Mouse (Mus musculus): Measurements from ENCODE around the gene Slc26a11. TPM values are rescaled to one million over a fixed set of nuclear protein-coding genes. Genes with fewer than 3 reads are reported as not detected.

Slc26a11 gene
- polyA plus RNA-seq, 1 experiment from 2014 or later, result 12.3 TPM

GRCm38 (mm10) chr11:119338271-119339059, 16.9 kb upstream of the Slc26a11 start:
- H3K27me3 ChIP-seq, result no peaks in the 10 kb centered on the region
- no peak for ATAC-seq (ENCODE audit: borderline replicate concordance, extremely low read depth, low FRiP score, low TSS enrichment)
- H3K27ac ChIP-seq, result no peak overlapping the region
- no peak overlapping the region for H3K4me3 ChIP-seq
- no peaks in the 10 kb centered on the region for H3K4me1 ChIP-seq
- H3K9me3 ChIP-seq, result no peaks in the 10 kb centered on the region
- no peak overlapping the region for H3K4me2 ChIP-seq
- H3K36me3 ChIP-seq, result no peaks in the 10 kb centered on the region
- H3K9ac ChIP-seq, result no peak overlapping the region
- WGBS, result 69% methylated on average over 10 of the region's 10 CpGs

DNA sequence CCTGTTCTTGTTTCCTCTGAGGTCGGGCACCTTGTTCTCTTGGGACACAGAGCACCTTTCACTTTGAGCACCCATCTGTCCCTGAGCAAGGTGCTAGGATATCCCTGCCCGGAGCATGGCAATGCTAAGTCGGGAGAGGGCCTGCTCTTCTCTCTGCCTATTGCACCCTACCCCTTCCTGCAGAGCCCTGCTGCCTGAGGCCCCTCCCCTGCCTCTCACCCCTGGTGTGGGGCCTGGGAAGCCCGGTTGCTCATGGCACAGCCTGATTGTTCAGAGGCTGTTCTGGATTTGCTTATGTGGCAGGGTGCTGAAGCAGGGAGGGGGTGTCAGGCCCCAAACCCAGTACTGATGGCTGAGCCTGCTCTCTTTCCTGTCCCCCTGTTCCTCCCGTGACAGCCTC, 16.2 kb upstream of the Slc26a11 start:
- WGBS, result 41% methylated on average over 5 of the region's 5 CpGs
- H3K4me1 ChIP-seq, result no peaks in the 10 kb centered on the region
- no peaks in the 10 kb centered on the region for H3K9me3 ChIP-seq
- no peak overlapping the region for H3K4me3 ChIP-seq
- no peaks in the 10 kb centered on the region for H3K27me3 ChIP-seq
- no peak for ATAC-seq (ENCODE audit: borderline replicate concordance, extremely low read depth, low FRiP score, low TSS enrichment)
- no peaks in the 10 kb centered on the region for H3K36me3 ChIP-seq
- no peak overlapping the region for H3K4me2 ChIP-seq
- H3K9ac ChIP-seq, result no peak overlapping the region
- no peak overlapping the region for H3K27ac ChIP-seq

DNA sequence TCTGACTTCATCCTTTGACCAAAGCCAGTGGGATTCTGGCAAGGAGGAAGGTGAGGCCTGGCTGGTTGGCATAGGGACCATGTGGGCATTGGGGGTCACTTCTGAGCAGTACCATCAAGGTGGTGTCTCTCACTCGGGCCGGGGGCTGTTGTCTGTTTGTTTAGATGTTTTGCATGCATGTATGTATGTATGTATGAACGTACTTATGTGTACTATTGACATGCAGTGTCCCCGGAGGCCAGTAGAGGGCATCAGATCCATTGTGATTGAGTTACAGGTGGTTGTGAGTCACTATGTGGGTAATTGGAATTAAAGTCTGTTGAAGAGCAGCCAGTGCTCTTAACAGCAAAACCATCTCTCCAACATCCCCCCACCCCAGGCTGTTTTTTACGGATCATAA, 15.7 kb upstream of the Slc26a11 start:
- Histone ChIP-seq H3K9ac (no peak overlapping the region), H3K27ac (no peak overlapping the region), H3K9me3 (no peaks in the 10 kb centered on the region), H3K4me3 (no peak overlapping the region), H3K4me1 (no peaks in the 10 kb centered on the region), H3K36me3 (no peaks in the 10 kb centered on the region), H3K27me3 (no peaks in the 10 kb centered on the region), H3K4me2 (no peak overlapping the region)
- ATAC-seq (ENCODE audit: borderline replicate concordance, extremely low read depth, low FRiP score, low TSS enrichment), result no peak
- 6% methylated on average over 5 of the region's 5 CpGs for WGBS

DNA sequence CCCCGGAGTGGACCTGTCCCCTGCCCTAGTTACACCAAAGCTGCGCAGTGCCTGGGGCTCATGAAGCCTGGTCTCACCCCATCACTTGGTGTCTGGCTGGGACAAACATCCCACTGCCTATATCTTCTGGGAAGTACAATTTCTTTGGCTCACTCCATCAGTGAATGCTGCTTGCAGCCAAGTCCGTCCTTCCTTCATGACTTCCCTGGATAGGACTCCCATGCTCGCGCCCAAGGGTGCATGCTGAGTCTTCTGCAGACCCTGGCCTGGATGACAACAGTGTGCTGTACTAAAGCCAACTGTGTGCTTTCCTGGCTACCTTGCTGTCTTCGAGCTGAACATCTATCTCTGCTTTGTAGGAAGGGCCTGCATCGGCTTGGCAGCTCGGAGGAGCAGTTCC, 11.2 kb upstream of the Slc26a11 start:
- H3K9ac ChIP-seq, result no peak overlapping the region
- no peak for ATAC-seq (ENCODE audit: borderline replicate concordance, extremely low read depth, low FRiP score, low TSS enrichment)

GRCm38 (mm10) chr11:119344865-119345264, 10.5 kb upstream of the Slc26a11 start:
- Histone ChIP-seq H3K9ac (no peak overlapping the region), H3K27ac (no peak overlapping the region), H3K4me3 (no peak overlapping the region), H3K36me3 (no peaks in the 10 kb centered on the region), H3K4me1 (no peaks in the 10 kb centered on the region), H3K27me3 (no peaks in the 10 kb centered on the region), H3K4me2 (no peak overlapping the region), H3K9me3 (no peaks in the 10 kb centered on the region)
- WGBS, result 61% methylated on average over 6 of the region's 6 CpGs
- no peak for ATAC-seq (ENCODE audit: borderline replicate concordance, extremely low read depth, low FRiP score, low TSS enrichment)

More for the DNA sequence above, 11.2 kb upstream of the Slc26a11 start:
- Histone ChIP-seq H3K27ac (no peak overlapping the region), H3K27me3 (no peaks in the 10 kb centered on the region), H3K4me1 (no peaks in the 10 kb centered on the region), H3K4me3 (no peak overlapping the region), H3K9me3 (no peaks in the 10 kb centered on the region), H3K36me3 (no peaks in the 10 kb centered on the region), H3K4me2 (no peak overlapping the region)
- WGBS, result 78% methylated on average over 8 of the region's 8 CpGs

- no peak overlapping the region for H3K4me2 ChIP-seq
- WGBS, result 84% methylated on average over 4 of the region's 4 CpGs
- no peaks in the 10 kb centered on the region for H3K9me3 ChIP-seq
- no peaks in the 10 kb centered on the region for H3K27me3 ChIP-seq
- ATAC-seq (ENCODE audit: borderline replicate concordance, extremely low read depth, low FRiP score, low TSS enrichment), result no peak
- no peaks in the 10 kb centered on the region for H3K36me3 ChIP-seq
- no peaks in the 10 kb centered on the region for H3K4me1 ChIP-seq
- no peak overlapping the region for H3K9ac ChIP-seq
- H3K4me3 ChIP-seq, result no peak overlapping the region
- H3K27ac ChIP-seq, result no peak overlapping the region
Observed at GRCm38 (mm10) chr11:119347125-119347524, 8.2 kb upstream of the Slc26a11 start.

DNA sequence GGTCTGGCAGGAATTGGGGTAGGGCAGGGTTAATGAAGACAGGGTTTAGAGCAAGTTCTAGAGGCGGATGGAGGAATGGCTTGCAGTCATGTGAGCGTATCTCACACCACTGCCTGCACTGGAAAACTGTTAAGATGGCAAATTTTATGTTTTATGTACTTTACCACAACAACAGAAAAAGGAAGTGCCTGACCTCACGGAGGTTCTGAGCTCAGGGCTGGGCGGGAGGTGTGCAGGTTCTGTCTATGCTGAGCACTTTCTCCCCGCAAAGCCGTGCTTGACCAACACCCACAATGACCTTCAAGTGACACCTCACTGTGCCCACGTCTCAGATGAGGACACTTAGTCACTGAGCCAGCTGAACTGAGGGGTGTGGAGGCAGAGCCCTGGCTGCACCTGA, 3.2 kb upstream of the Slc26a11 start:
- Histone ChIP-seq H3K4me3 (no peak overlapping the region), H3K9ac (no peak overlapping the region), H3K36me3 (no peaks in the 10 kb centered on the region), H3K4me2 (no peak overlapping the region), H3K9me3 (no peaks in the 10 kb centered on the region), H3K27me3 (no peaks in the 10 kb centered on the region), H3K4me1 (peaks cover 20% of the 10 kb centered on the region), H3K27ac (no peak overlapping the region)
- ATAC-seq (ENCODE audit: borderline replicate concordance, extremely low read depth, low FRiP score, low TSS enrichment), result no peak
- 63% methylated on average over 7 of the region's 7 CpGs for WGBS

- Histone ChIP-seq H3K27ac (no peak overlapping the region; the same call in 1 of the 2 replicates), H3K4me2 (peak overlapping the region; percentile 93), H3K27me3 (no peaks in the 10 kb centered on the region), H3K9ac (no peak overlapping the region), H3K4me1 (peaks cover 20% of the 10 kb centered on the region), H3K4me3 (no peak overlapping the region), H3K36me3 (no peaks in the 10 kb centered on the region), H3K9me3 (no peaks in the 10 kb centered on the region)
- no peak for ATAC-seq (ENCODE audit: borderline replicate concordance, extremely low read depth, low FRiP score, low TSS enrichment)
- 81% methylated on average over 4 of the region's 4 CpGs for WGBS
Observed at GRCm38 (mm10) chr11:119353946-119354345, 1.4 kb upstream of the Slc26a11 start.

- no peak for ATAC-seq (ENCODE audit: borderline replicate concordance, extremely low read depth, low FRiP score, low TSS enrichment)
Observed at GRCm38 (mm10) chr11:119354798-119355442, 437 bp upstream of the Slc26a11 start.

GRCm38 (mm10) chr11:119359089-119359488, 3.7 kb downstream of the Slc26a11 start:
- no peak for ATAC-seq (ENCODE audit: borderline replicate concordance, extremely low read depth, low FRiP score, low TSS enrichment)
- 88% methylated on average over 10 of the region's 10 CpGs for WGBS

More at GRCm38 (mm10) chr11:119354798-119355442, 437 bp upstream of the Slc26a11 start:
- peak overlapping the region; percentile 90 for H3K27ac ChIP-seq
- H3K36me3 ChIP-seq, result peaks cover 5% of the 10 kb centered on the region; the same call in 1 of the 2 replicates
- WGBS, result 3% methylated on average over 23 of the region's 23 CpGs
- H3K9ac ChIP-seq, result peak overlapping the region; percentile 58
- peaks cover 20% of the 10 kb centered on the region for H3K4me1 ChIP-seq
- no peaks in the 10 kb centered on the region for H3K27me3 ChIP-seq
- H3K4me3 ChIP-seq, result peak overlapping the region; percentile 81
- no peaks in the 10 kb centered on the region for H3K9me3 ChIP-seq
- H3K4me2 ChIP-seq, result peak overlapping the region; percentile 93

DNA sequence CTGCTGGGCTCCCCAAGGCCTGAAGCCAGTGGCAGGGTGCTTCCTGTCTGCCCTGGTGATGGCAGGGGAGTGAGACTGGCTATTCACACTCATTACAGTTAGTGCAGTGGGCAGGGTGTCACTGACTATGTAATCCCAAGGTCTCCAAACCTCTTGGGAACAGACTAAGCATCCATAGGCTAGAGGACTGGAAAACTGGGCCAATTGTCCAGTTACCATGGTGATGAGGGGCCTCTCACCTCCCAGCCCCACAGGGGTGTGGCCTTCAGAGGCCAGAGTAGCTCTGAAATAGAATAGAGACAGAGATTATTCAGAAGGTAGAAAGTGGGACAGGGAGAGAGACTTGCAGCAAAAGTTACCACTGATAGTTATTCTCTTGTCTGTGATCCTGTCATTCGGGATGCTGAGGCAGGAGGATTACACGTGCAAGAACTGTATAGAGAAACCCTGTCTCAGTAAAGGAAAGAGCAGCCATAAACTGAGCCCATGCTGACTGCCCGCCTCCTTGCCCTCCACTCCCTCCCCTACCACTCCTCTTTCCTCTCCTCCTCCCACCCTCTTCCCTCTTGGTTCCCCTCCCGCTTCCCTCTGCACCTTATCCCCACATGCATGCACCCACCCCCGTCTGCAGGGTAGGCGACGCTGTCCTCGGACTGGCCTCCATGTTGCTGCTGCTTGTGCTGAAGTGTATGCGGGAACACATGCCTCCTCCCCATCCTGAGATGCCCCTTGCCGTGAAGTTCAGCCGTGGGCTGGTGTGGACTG, 7.6 kb downstream of the Slc26a11 start:
- 34% methylated on average over 11 of the region's 11 CpGs for WGBS
- no peak overlapping the region for H3K4me3 ChIP-seq
- H3K9ac ChIP-seq, result no peak overlapping the region
- no peak overlapping the region for H3K27ac ChIP-seq
- H3K27me3 ChIP-seq, result no peaks in the 10 kb centered on the region
- ATAC-seq (ENCODE audit: borderline replicate concordance, extremely low read depth, low FRiP score, low TSS enrichment), result peak; percentile 52; the same call in 1 of the 2 replicates
- H3K4me2 ChIP-seq, result no peak overlapping the region
- no peaks in the 10 kb centered on the region for H3K9me3 ChIP-seq
- no peaks in the 10 kb centered on the region for H3K4me1 ChIP-seq
- H3K36me3 ChIP-seq, result peaks cover 16% of the 10 kb centered on the region; the same call in 1 of the 2 replicates

More at GRCm38 (mm10) chr11:119359089-119359488, 3.7 kb downstream of the Slc26a11 start:
- Histone ChIP-seq H3K4me1 (peaks cover 18% of the 10 kb centered on the region), H3K4me3 (no peak overlapping the region), H3K36me3 (peaks cover 7% of the 10 kb centered on the region; the same call in 1 of the 2 replicates), H3K27me3 (no peaks in the 10 kb centered on the region), H3K27ac (no peak overlapping the region), H3K4me2 (no peak overlapping the region), H3K9me3 (no peaks in the 10 kb centered on the region), H3K9ac (no peak overlapping the region)
